Mouse (Mus musculus) forebrain, embryonic 10.5 days (tissue): ENCODE results near the gene Amz2. TPM values are rescaled to one million over a fixed set of nuclear protein-coding genes. Genes with fewer than 3 reads are reported as not detected.
A peak's percentile ranks its signal among the peaks of the same experiment; 100 is the strongest.

Experiments
- DNase-seq: peaks from one replicate; pipeline ENCODE4 v3.0.0-alpha.2; 2017; ENCODE audit warnings: low spot score; ENCODE audit errors: extremely low spot score
- H3K27ac ChIP-seq: fragments of 300-500 bp; sonication (generic); 2 replicates; pipeline ENCODE4 v1.5.1; 2016; ENCODE audit warnings: mild to moderate bottlenecking
- H3K27me3 ChIP-seq: fragments of 300-500 bp; sonication (generic); 2 replicates; pipeline ENCODE4 v1.6.1; 2016; ENCODE audit warnings: mild to moderate bottlenecking; ENCODE audit not compliant: poor library complexity, severe bottlenecking
- H3K36me3 ChIP-seq: fragments of 300-500 bp; sonication (generic); replicated peaks from 2 replicates; pipeline ENCODE4 v1.6.1; 2016; ENCODE audit warnings: mild to moderate bottlenecking, moderate library complexity
- H3K4me1 ChIP-seq: fragments of 300-500 bp; sonication (generic); 2 replicates; pipeline ENCODE4 v1.6.1; 2016
- H3K4me3 ChIP-seq: fragments of 300-500 bp; sonication (generic); 2 replicates; pipeline ENCODE4 v1.5.1; 2016; ENCODE audit warnings: mild to moderate bottlenecking, moderate library complexity
- H3K9me3 ChIP-seq: fragments of 300-500 bp; sonication (generic); 2 replicates; pipeline ENCODE4 v1.6.1; 2016; ENCODE audit warnings: mild to moderate bottlenecking, moderate library complexity
- WGBS: fragments of 180-500 bp; shearing (Covaris S2); methylation state at CpG from one replicate; pipeline ENCODE4 v1.1.7; 2016; 5-methylcytosine and 5-hydroxymethylcytosine counted together
- polyA plus RNA-seq: library from polyadenylated mRNA; unstranded; fragments of >200 nt; fragmentation: Nextera tagmentation; extraction: Ambion mirVana; gene quantifications from 2 replicates; pipeline ENCODE4 v1.2.1, GENCODE M21; 2016

Amz2 gene
- polyA plus RNA-seq, 1 experiment from 2014 or later, result 41.9 TPM

DNA sequence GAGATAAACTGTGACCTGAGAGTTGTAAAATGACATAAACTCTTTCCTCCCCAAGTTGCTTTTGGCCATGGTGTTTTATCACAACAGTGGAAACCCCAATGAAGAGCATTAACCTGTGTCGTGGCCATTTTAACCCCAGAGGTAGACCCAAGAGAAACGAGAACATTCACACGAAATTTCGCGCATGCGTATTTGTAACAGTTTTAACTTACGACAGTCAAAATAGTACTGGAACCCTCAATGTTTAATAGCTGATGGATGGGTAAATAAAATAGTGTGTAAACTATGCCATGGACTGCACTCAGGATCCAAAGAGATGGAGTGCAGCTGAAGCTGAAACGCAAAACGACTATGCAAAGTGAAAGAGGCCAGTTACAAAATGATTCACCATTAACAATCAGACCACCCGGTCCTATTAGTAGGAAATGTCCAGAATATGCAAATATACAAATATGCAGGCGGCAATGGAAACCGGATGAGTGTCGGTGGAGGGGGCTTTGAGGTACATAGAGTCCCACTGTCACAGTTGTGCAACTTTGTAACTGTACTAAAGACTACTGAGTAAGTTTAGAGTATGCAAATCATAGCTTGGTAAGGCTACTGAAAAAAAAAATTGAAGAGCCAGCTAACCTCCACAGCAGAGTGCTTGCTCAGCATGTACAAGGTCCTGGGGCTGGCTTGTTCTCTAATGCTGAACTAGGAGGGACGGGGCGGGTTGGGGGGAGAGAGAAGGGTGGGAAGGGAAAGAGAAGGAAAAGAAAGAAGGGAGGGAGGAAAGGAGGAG is 15.4 kb upstream of the Amz2 start:
- no peaks in the 10 kb centered on the region for H3K36me3 ChIP-seq
- H3K9me3 ChIP-seq, result no peaks in the 10 kb centered on the region
- no peak overlapping the region for H3K4me3 ChIP-seq
- no peak for DNase-seq
- H3K4me1 ChIP-seq, result no peaks in the 10 kb centered on the region
- WGBS, result 93% methylated on average over 15 of the region's 15 CpGs
- H3K27me3 ChIP-seq, result no peaks in the 10 kb centered on the region
- H3K27ac ChIP-seq, result no peak overlapping the region

DNA sequence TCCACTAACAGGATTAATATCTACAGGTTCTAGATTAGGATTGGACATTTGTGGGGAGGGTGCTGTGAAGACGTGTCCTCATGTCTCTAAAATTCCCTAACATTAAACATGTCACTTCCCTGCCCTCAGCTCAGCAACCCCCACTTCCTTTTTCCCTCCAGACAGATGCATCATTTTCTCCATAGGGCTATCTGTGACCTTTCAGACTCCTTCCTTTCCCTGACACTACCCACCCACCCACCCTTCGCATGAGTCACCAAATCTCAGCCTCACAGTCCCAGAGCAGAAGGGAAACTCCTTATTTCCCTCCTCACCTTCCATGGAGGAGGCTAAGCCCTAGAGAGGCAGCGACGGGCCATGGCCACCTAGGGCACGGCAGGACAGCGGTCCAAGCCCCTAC is 12.1 kb upstream of the Amz2 start, which contains the start of gene 9930022D16Rik:
9930022D16Rik (plus strand) TSS at position 301 of the 400 bp plus-strand sequence.
- 94% methylated on average over 6 of the region's 6 CpGs for WGBS

DNA sequence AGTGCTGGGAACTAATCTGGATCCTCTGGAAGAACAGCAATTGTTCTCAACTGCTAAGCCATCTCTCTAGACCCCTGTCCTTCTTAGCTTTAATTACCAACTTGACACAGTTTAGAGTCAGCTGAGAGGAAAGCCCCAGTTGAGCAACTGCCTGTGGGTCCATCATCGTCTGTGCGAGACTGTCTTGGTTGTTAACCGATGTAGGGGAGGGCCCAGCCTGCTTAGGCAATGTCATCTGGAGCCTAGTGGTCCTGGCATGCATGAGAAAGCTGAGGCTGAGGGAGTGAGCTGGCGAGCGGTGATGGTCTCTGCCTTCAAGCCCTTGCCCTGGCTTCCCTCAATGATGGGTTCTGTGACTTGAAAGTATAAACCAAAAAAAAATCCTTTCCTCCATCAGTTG is 10.9 kb upstream of the Amz2 start:
- H3K36me3 ChIP-seq, result no peaks in the 10 kb centered on the region
- H3K27ac ChIP-seq, result no peak overlapping the region
- 0 out of 2 replicates have a peak, but pooled peaks cover 2% of the 10 kb centered on the region for H3K27me3 ChIP-seq
- no peak overlapping the region for H3K4me3 ChIP-seq
- no peaks in the 10 kb centered on the region for H3K9me3 ChIP-seq
- WGBS, result 89% methylated on average over 5 of the region's 5 CpGs
- peaks cover 2% of the 10 kb centered on the region for H3K4me1 ChIP-seq
- DNase-seq, result no peak

More for the DNA sequence above, 12.1 kb upstream of the Amz2 start, which contains the start of gene 9930022D16Rik:
- no peak for DNase-seq
- Histone ChIP-seq H3K9me3 (no peaks in the 10 kb centered on the region), H3K27ac (no peak within 1 kb of the TSS), H3K4me3 (no peak within 1 kb of the TSS), H3K4me1 (no peaks in the 10 kb centered on the region), H3K27me3 (no peaks in the 10 kb centered on the region), H3K36me3 (no peaks in the 10 kb centered on the region)

DNA sequence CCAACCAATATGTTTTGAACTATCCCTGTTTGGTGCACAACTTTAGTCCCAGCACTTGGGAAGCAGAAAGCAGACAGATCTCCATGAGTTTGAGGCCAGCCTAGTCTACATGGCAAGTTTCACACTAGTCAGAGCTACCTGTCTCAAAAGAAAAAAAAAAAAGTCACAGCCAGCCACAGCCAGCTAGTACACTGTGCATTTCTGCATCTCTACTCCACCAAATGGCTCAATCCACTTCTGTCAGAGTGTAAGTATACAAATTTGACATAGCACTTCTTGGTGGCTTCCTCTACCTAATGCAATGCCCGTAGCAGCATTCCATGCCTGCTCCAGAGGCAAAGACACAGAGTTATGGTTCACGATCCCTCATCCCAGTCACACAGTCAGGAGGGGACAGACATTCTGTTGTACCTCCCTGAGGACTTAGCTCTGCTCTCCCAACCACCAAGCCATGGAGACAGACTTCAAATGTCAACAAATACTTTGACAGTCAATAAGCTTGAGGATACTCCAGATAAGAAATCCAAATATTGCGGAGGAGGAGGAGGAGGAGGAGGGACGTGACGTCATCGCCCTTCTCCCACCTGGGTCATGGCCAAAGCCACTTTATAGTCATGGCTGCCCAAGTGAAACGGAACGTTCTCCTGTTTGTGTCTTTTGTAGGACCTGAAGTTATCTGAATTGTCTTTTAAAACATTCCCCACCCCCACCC is 8.9 kb upstream of the Amz2 start:
- Histone ChIP-seq H3K36me3 (no peaks in the 10 kb centered on the region), H3K27me3 (0 out of 2 replicates have a peak, but pooled peaks cover 6% of the 10 kb centered on the region), H3K4me3 (no peak overlapping the region), H3K4me1 (peaks cover 7% of the 10 kb centered on the region), H3K27ac (no peak overlapping the region), H3K9me3 (no peaks in the 10 kb centered on the region)
- WGBS, result 90% methylated on average over 8 of the region's 8 CpGs
- DNase-seq, result no peak

DNA sequence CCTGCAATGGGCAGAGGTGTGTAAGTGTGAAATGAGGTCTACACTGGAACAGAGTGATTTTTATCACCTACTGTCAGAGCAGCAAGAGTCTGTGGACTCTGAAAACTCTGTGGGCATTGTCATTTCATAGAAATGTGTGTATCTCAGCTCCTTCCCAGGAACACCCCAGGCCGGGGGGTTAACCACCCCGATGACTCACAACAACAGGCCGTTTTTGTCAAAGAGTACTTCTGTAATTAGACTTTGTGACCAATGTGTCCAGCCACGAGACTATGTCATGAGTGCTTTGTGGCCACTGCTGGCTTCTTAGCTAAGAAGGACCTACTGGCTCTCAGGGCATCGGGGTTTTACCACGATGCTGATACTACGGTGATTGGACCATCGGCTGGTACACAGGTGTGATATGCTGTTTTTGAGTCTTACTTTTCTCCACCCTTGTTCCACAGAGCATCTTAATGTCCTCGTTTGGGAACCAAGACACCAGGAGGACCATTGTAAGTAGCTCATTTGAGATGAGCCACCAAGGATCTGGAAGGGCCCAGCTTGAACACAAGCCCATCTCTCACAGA is 8.2 kb upstream of the Amz2 start:
- Histone ChIP-seq H3K27ac (no peak overlapping the region), H3K4me3 (no peak overlapping the region), H3K9me3 (peaks cover 3% of the 10 kb centered on the region; the same call in 1 of the 2 replicates), H3K27me3 (0 out of 2 replicates have a peak, but pooled peaks cover 6% of the 10 kb centered on the region), H3K36me3 (no peaks in the 10 kb centered on the region), H3K4me1 (peaks cover 7% of the 10 kb centered on the region)
- 83% methylated on average over 9 of the region's 9 CpGs for WGBS
- no peak for DNase-seq

DNA sequence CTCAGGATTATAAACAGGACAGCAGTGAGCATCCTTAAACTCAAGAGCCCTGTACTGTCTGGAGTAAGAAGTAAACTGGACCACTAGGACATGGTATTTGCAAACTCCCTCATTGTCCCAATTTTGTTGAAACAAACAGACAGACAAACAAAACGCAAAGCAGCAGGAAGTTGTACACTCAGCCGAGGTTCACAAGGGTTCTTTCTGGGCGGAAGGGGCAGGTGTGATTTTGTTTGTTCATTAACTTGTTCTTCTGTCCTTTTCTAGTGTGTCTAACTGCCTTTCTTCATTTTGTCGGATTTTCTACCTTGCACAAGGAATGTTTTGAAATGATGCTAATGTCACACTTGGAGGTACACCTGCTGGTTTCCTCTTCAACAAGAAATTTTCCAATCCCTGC is 6.3 kb upstream of the Amz2 start:
- 49% methylated on average over 4 of the region's 4 CpGs for WGBS
- DNase-seq, result no peak

DNA sequence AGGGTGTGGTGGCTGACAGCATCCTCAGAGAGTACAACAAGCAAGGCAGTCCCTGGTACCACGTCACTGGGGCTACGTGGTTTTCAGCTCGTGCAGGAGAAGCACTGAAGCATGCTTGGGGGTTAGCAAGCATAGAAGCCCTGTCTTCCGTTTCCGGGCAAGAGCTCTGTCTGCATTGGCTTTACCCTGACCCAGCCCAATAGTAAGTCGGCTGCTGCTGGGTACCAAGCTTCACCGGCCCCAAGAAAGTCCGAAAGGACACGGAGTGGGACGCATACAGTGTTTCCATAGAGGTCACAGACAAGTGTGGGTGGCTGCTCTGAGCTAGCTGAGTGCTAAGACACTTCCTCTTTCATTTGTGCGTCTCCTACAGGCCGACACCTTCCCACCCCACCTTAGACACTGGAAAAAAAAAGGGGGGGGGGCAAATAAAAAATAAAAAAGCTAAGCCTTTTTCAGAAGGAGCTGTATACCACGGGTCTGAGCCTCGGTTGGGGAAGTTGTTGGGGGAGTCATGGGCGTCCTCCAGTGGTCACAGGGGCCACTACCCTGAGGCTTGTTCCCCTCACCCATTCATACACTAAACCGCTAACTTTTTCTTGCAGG is 5.7 kb upstream of the Amz2 start:
- H3K27me3 ChIP-seq, result 0 out of 2 replicates have a peak, but pooled peaks cover 6% of the 10 kb centered on the region
- WGBS, result 46% methylated on average over 16 of the region's 16 CpGs
- H3K4me1 ChIP-seq, result peaks cover 8% of the 10 kb centered on the region
- peak overlapping the region; percentile 15 for H3K27ac ChIP-seq
- DNase-seq, result no peak
- H3K4me3 ChIP-seq, result no peak overlapping the region
- H3K36me3 ChIP-seq, result no peaks in the 10 kb centered on the region
- peaks cover 3% of the 10 kb centered on the region; the same call in 1 of the 2 replicates for H3K9me3 ChIP-seq

More for the DNA sequence above, 6.3 kb upstream of the Amz2 start:
- Histone ChIP-seq H3K36me3 (no peaks in the 10 kb centered on the region), H3K4me3 (no peak overlapping the region), H3K27me3 (0 out of 2 replicates have a peak, but pooled peaks cover 6% of the 10 kb centered on the region), H3K4me1 (peaks cover 7% of the 10 kb centered on the region), H3K9me3 (peaks cover 3% of the 10 kb centered on the region; the same call in 1 of the 2 replicates), H3K27ac (no peak overlapping the region)

DNA sequence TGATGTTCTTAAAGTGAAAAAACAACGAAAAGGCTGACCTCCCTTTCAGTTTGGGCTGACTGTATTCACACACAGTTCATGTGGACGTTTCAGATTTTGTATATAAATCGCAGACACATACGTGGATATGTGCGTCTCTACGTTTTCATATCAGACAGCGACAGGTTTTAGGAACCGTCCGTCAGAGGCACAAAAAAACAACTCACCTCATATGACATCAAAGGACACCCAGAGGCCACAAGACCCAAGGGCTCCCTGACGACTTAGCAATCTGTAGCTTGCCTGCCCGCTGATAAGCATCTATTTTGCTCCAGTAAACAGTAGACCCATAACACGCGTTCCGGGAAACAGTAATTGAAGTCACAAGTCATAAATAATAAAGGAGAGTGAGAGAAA is 5.2 kb upstream of the Amz2 start:
- Histone ChIP-seq H3K4me3 (no peak overlapping the region), H3K27ac (no peak overlapping the region), H3K36me3 (no peaks in the 10 kb centered on the region), H3K4me1 (peaks cover 12% of the 10 kb centered on the region), H3K27me3 (0 out of 2 replicates have a peak, but pooled peaks cover 6% of the 10 kb centered on the region), H3K9me3 (peaks cover 3% of the 10 kb centered on the region; the same call in 1 of the 2 replicates)
- 89% methylated on average over 14 of the region's 14 CpGs for whole genome bisulfite sequencing
- no peak for DNase-seq

DNA sequence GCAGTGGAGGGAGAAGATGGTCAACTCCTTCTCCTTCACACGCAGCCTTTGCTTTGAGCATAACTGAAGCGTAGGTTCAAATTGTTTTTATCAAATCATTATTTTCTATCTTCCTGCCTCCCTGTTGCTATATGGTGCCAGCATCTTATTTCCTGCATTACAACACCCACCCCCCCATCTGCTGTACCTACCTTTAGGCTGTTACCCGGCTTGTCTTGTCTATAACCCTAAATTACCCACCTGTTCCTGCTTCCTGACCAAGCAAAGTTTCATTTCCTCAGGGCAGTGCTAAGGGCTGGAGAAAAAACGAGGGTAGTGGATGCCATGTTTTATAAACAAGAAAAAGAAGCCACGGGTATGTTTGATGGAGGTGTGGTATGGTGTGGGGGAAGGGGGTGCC is 4.5 kb upstream of the Amz2 start:
- 0 out of 2 replicates have a peak, but pooled peaks cover 6% of the 10 kb centered on the region for H3K27me3 ChIP-seq
- WGBS, result 85% methylated on average over 5 of the region's 5 CpGs
- peaks cover 16% of the 10 kb centered on the region for H3K4me1 ChIP-seq
- DNase-seq, result no peak
- no peaks in the 10 kb centered on the region for H3K36me3 ChIP-seq
- no peak overlapping the region for H3K27ac ChIP-seq
- H3K4me3 ChIP-seq, result no peak overlapping the region
- peaks cover 3% of the 10 kb centered on the region; the same call in 1 of the 2 replicates for H3K9me3 ChIP-seq

DNA sequence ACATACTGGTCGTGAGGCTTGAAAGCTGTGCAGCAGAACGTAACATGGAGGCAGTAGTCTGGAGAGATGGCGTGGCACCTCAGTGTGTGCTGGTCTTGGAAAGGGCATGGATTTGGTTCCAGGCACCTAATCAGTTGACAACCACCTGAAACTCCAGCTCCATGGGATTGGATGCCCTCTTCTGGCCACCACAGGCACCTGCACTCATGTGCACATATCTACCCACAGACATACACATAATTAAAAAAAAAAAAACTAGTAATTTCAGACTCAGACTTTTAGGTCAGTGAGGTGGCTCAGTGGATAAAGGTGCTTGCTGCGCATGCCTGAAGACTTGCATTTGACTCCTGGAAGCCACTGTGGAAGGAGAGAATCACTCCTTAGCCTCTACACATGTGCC is 3.5 kb upstream of the Amz2 start:
- H3K4me3 ChIP-seq, result no peak overlapping the region
- 94% methylated on average over 4 of the region's 4 CpGs for WGBS
- peaks cover 26% of the 10 kb centered on the region for H3K4me1 ChIP-seq
- H3K36me3 ChIP-seq, result no peaks in the 10 kb centered on the region
- H3K27me3 ChIP-seq, result 0 out of 2 replicates have a peak, but pooled peaks cover 6% of the 10 kb centered on the region
- H3K27ac ChIP-seq, result no peak overlapping the region
- peaks cover 3% of the 10 kb centered on the region; the same call in 1 of the 2 replicates for H3K9me3 ChIP-seq
- DNase-seq, result no peak

DNA sequence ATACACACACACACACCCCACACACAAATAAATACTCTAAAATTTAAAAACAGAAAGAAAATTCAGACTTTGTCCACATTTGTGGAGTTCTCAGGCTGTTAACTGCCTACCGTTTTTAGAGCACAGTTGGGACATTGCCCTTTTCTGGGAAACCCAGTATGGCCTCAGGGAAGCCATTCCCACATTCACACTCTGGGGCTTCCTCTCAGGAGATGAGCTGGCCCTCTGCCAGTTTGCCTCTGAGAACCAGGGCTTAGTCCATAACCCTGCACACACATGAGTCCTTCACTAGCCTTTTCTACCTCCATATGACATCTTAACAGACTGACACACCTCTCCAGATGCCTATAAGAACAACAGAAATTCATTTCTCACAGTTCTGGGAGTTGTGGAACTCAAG is 2.5 kb upstream of the Amz2 start:
- Histone ChIP-seq H3K9me3 (peaks cover 3% of the 10 kb centered on the region; the same call in 1 of the 2 replicates), H3K27ac (no peak overlapping the region), H3K4me1 (peaks cover 26% of the 10 kb centered on the region), H3K4me3 (no peak overlapping the region), H3K36me3 (peaks cover 1% of the 10 kb centered on the region), H3K27me3 (0 out of 2 replicates have a peak, but pooled peaks cover 6% of the 10 kb centered on the region)
- no peak for DNase-seq
- 87% methylated on average over 1 of the region's 1 CpGs for WGBS

DNA sequence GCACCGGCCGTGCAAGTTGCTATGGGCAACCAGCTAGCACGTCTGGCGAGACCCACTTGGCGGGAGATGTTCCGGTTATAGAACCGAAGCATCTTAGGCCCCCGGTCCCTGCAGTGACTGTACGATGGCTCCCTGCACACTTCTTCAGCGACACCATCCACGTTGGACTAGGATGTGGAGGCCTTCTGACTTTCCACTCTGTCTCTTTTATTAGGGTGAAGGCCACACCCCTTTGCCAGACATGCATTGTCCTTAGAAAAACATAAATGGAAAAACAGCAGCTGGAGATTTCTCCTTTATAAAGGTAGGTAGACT is 483 bp downstream of the Amz2 start:
- H3K9me3 ChIP-seq, result peaks cover 3% of the 10 kb centered on the region; the same call in 1 of the 2 replicates
- peaks cover 30% of the 10 kb centered on the region for H3K36me3 ChIP-seq
- no peaks in the 10 kb centered on the region for H3K27me3 ChIP-seq
- 0% methylated on average over 11 of the region's 11 CpGs for WGBS
- peak overlapping the region; percentile 69 for H3K4me3 ChIP-seq
- peaks cover 19% of the 10 kb centered on the region for H3K4me1 ChIP-seq
- H3K27ac ChIP-seq, result peak overlapping the region; percentile 92
- no peak for DNase-seq
